Mouse (Mus musculus) limb, embryonic 13.5 days (tissue): ENCODE results near the gene Slc37a1. TPM values are rescaled to one million over a fixed set of nuclear protein-coding genes. Genes with fewer than 3 reads are reported as not detected.

Experiments used
- ATAC-seq: fragments of 200-750 bp; cut with Nextera tagmentation; 2 replicates; pipeline ENCODE4 v1.8.0; 2017; ENCODE audit warnings: low read depth, moderate number of reproducible peaks, moderate TSS enrichment; ENCODE audit not compliant: low FRiP score
- H3K27ac ChIP-seq: fragments of 300-500 bp; sonication (generic); 2 replicates; pipeline ENCODE4 v1.5.1; 2015; ENCODE audit warnings: inconsistent platforms, mild to moderate bottlenecking, moderate library complexity
- H3K27me3 ChIP-seq: fragments of 300-500 bp; sonication (generic); 2 replicates; pipeline ENCODE4 v1.6.1; 2015; ENCODE audit warnings: mild to moderate bottlenecking, inconsistent platforms
- H3K36me3 ChIP-seq: fragments of 300-500 bp; sonication (generic); 2 replicates; pipeline ENCODE4 v1.6.1; 2015; ENCODE audit warnings: inconsistent platforms, mild to moderate bottlenecking, moderate library complexity
- H3K4me1 ChIP-seq: fragments of 300-500 bp; sonication (generic); 2 replicates; pipeline ENCODE4 v1.6.1; 2015; ENCODE audit warnings: inconsistent platforms
- H3K4me2 ChIP-seq: fragments of 300-500 bp; sonication (generic); replicated peaks from 2 replicates; pipeline ENCODE4 v1.6.1; 2015; ENCODE audit warnings: inconsistent platforms, mild to moderate bottlenecking, moderate library complexity
- H3K4me3 ChIP-seq: fragments of 300-500 bp; sonication (generic); 2 replicates; pipeline ENCODE4 v1.5.1; 2015; ENCODE audit warnings: moderate library complexity, mild to moderate bottlenecking, inconsistent platforms
- H3K9ac ChIP-seq: fragments of 300-500 bp; sonication (generic); 2 replicates; pipeline ENCODE4 v1.6.1; 2015; ENCODE audit warnings: mild to moderate bottlenecking, inconsistent platforms
- H3K9me3 ChIP-seq: fragments of 300-500 bp; sonication (generic); 2 replicates; pipeline ENCODE4 v1.6.1; 2016; ENCODE audit warnings: inconsistent platforms
- WGBS: fragments of 180-500 bp; shearing (Covaris S2); methylation state at CpG from one replicate; pipeline ENCODE4 v1.1.7; 2015; 5-methylcytosine and 5-hydroxymethylcytosine counted together
- polyA plus RNA-seq: library from polyadenylated mRNA; unstranded; fragments of >200 nt; fragmentation: Nextera tagmentation; extraction: Ambion mirVana; gene quantifications from 2 replicates; pipeline ENCODE4 v1.2.1, GENCODE M21; 2015

The Slc37a1 gene
- polyA plus RNA-seq, 1 experiment from 2014 or later: 1.3 TPM

- Histone ChIP-seq H3K4me2 (no peak overlapping the region), H3K9ac (no peak overlapping the region), H3K36me3 (no peaks in the 10 kb centered on the region), H3K4me3 (no peak overlapping the region), H3K9me3 (no peaks in the 10 kb centered on the region), H3K27ac (no peak overlapping the region), H3K4me1 (peaks cover 28% of the 10 kb centered on the region), H3K27me3 (peaks cover 47% of the 10 kb centered on the region)
- ATAC-seq: no peak
- WGBS: 87% methylated on average over 6 of the region's 6 CpGs
Observed at GRCm38 (mm10) chr17:31298419-31299209, 12.0 kb downstream of the Slc37a1 start.

GRCm38 (mm10) chr17:31299981-31300380, 13.4 kb downstream of the Slc37a1 start:
- Histone ChIP-seq H3K4me2 (no peak overlapping the region), H3K9me3 (no peaks in the 10 kb centered on the region), H3K27ac (no peak overlapping the region), H3K9ac (no peak overlapping the region), H3K27me3 (peaks cover 37% of the 10 kb centered on the region), H3K4me3 (no peak overlapping the region), H3K36me3 (no peaks in the 10 kb centered on the region), H3K4me1 (peaks cover 28% of the 10 kb centered on the region)
- WGBS: 81% methylated on average over 4 of the region's 4 CpGs
- ATAC-seq: no peak

GRCm38 (mm10) chr17:31300736-31301135, 14.1 kb downstream of the Slc37a1 start:
- Histone ChIP-seq H3K9ac (no peak overlapping the region), H3K4me3 (no peak overlapping the region), H3K36me3 (no peaks in the 10 kb centered on the region), H3K4me2 (no peak overlapping the region), H3K9me3 (no peaks in the 10 kb centered on the region), H3K27me3 (peaks cover 30% of the 10 kb centered on the region), H3K27ac (no peak overlapping the region), H3K4me1 (peaks cover 23% of the 10 kb centered on the region)
- no peak for ATAC-seq
- 56% methylated on average over 3 of the region's 3 CpGs for WGBS

GRCm38 (mm10) chr17:31303401-31303800, 16.8 kb downstream of the Slc37a1 start:
- Histone ChIP-seq H3K27me3 (peaks cover 4% of the 10 kb centered on the region; the same call in 1 of the 2 replicates), H3K9me3 (no peaks in the 10 kb centered on the region), H3K27ac (no peak overlapping the region), H3K4me3 (no peak overlapping the region), H3K9ac (no peak overlapping the region), H3K4me2 (no peak overlapping the region), H3K36me3 (no peaks in the 10 kb centered on the region), H3K4me1 (no peaks in the 10 kb centered on the region)
- WGBS: 86% methylated on average over 4 of the region's 4 CpGs
- no peak for ATAC-seq

GRCm38 (mm10) chr17:31304895-31305775, 18.5 kb downstream of the Slc37a1 start:
- Histone ChIP-seq H3K9me3 (no peaks in the 10 kb centered on the region), H3K4me2 (no peak overlapping the region), H3K9ac (no peak overlapping the region), H3K36me3 (no peaks in the 10 kb centered on the region), H3K4me1 (peaks cover 8% of the 10 kb centered on the region; the same call in 1 of the 2 replicates), H3K4me3 (no peak overlapping the region), H3K27me3 (no peaks in the 10 kb centered on the region), H3K27ac (no peak overlapping the region)
- no peak for ATAC-seq
- WGBS: 48% methylated on average over 12 of the region's 12 CpGs

GRCm38 (mm10) chr17:31305776-31306120, 19.2 kb downstream of the Slc37a1 start:
- Histone ChIP-seq H3K9ac (no peak overlapping the region), H3K27ac (no peak overlapping the region), H3K9me3 (no peaks in the 10 kb centered on the region), H3K36me3 (no peaks in the 10 kb centered on the region), H3K27me3 (no peaks in the 10 kb centered on the region), H3K4me2 (no peak overlapping the region), H3K4me1 (peaks cover 8% of the 10 kb centered on the region; the same call in 1 of the 2 replicates), H3K4me3 (no peak overlapping the region)
- ATAC-seq: no peak
- WGBS: 52% methylated on average over 5 of the region's 5 CpGs

- 70% methylated on average over 3 of the region's 3 CpGs for WGBS
- H3K4me1 ChIP-seq: peaks cover 8% of the 10 kb centered on the region; the same call in 1 of the 2 replicates
- H3K27ac ChIP-seq: no peak overlapping the region
- no peak overlapping the region for H3K4me3 ChIP-seq
- no peak overlapping the region for H3K4me2 ChIP-seq
- ATAC-seq: no peak
- no peaks in the 10 kb centered on the region for H3K27me3 ChIP-seq
- H3K9ac ChIP-seq: no peak overlapping the region
- H3K36me3 ChIP-seq: no peaks in the 10 kb centered on the region
- H3K9me3 ChIP-seq: no peaks in the 10 kb centered on the region
Observed at GRCm38 (mm10) chr17:31307756-31308155, 21.2 kb downstream of the Slc37a1 start.

- no peak for ATAC-seq
- WGBS: 95% methylated on average over 7 of the region's 7 CpGs
- H3K9ac ChIP-seq: no peak overlapping the region
- H3K27me3 ChIP-seq: no peaks in the 10 kb centered on the region
- H3K9me3 ChIP-seq: no peaks in the 10 kb centered on the region
- peaks cover 8% of the 10 kb centered on the region; the same call in 1 of the 2 replicates for H3K4me1 ChIP-seq
- H3K4me3 ChIP-seq: no peak overlapping the region
- no peak overlapping the region for H3K4me2 ChIP-seq
- H3K36me3 ChIP-seq: no peaks in the 10 kb centered on the region
- H3K27ac ChIP-seq: no peak overlapping the region
Observed at GRCm38 (mm10) chr17:31308291-31308816, 21.8 kb downstream of the Slc37a1 start.

GRCm38 (mm10) chr17:31309281-31309793, 22.7 kb downstream of the Slc37a1 start:
- WGBS: 23% methylated on average over 6 of the region's 6 CpGs
- no peak overlapping the region for H3K9ac ChIP-seq
- no peaks in the 10 kb centered on the region for H3K36me3 ChIP-seq
- peaks cover 8% of the 10 kb centered on the region; the same call in 1 of the 2 replicates for H3K4me1 ChIP-seq
- no peaks in the 10 kb centered on the region for H3K27me3 ChIP-seq
- H3K4me2 ChIP-seq: no peak overlapping the region
- ATAC-seq: no peak
- no peak overlapping the region for H3K27ac ChIP-seq
- no peaks in the 10 kb centered on the region for H3K9me3 ChIP-seq
- H3K4me3 ChIP-seq: no peak overlapping the region

- H3K4me3 ChIP-seq: no peak overlapping the region
- H3K27ac ChIP-seq: no peak overlapping the region
- H3K36me3 ChIP-seq: no peaks in the 10 kb centered on the region
- H3K4me1 ChIP-seq: peaks cover 13% of the 10 kb centered on the region
- ATAC-seq: no peak
- H3K9ac ChIP-seq: no peak overlapping the region
- 72% methylated on average over 9 of the region's 9 CpGs for WGBS
- H3K4me2 ChIP-seq: no peak overlapping the region
- no peaks in the 10 kb centered on the region for H3K9me3 ChIP-seq
- H3K27me3 ChIP-seq: no peaks in the 10 kb centered on the region
Observed at GRCm38 (mm10) chr17:31311047-31311446, 24.5 kb downstream of the Slc37a1 start.

- no peaks in the 10 kb centered on the region for H3K9me3 ChIP-seq
- H3K36me3 ChIP-seq: no peaks in the 10 kb centered on the region
- H3K27ac ChIP-seq: no peak overlapping the region
- no peak overlapping the region for H3K4me3 ChIP-seq
- H3K9ac ChIP-seq: no peak overlapping the region
- no peak overlapping the region for H3K4me2 ChIP-seq
- no peak for ATAC-seq
- H3K4me1 ChIP-seq: peaks cover 13% of the 10 kb centered on the region
- 80% methylated on average over 10 of the region's 10 CpGs for WGBS
- 0 out of 2 replicates have a peak, but pooled peaks cover 5% of the 10 kb centered on the region for H3K27me3 ChIP-seq
Observed at GRCm38 (mm10) chr17:31312648-31313047, 26.1 kb downstream of the Slc37a1 start.
